Mouse (Mus musculus): ENCODE measurements at regions not wholly inside any gene's neighbourhood (a gene's known extent, or its start where the extent isn't known, plus 50 kb on each side); places are given as distances from the start of the nearest gene placed in this dataset.
A peak's percentile ranks its signal among the peaks of the same experiment; 100 is the strongest.

- no peak for DNase-seq
Observed at GRCm38 (mm10) chr5:77581702-77582101, 173.9 kb upstream of the Igfbp7 start.

- DNase-seq, result no peak
Observed at GRCm38 (mm10) chr5:77581106-77581638, 173.3 kb upstream of the Igfbp7 start.

- DNase-seq, result no peak
Observed at GRCm38 (mm10) chr5:77579826-77580745, 172.2 kb upstream of the Igfbp7 start.

GRCm38 (mm10) chr5:77576881-77577280 is 169.0 kb upstream of the Igfbp7 start:
- DNase-seq, result no peak

- no peak for DNase-seq
Observed at GRCm38 (mm10) chr5:77575780-77576179, 167.9 kb upstream of the Igfbp7 start.

- DNase-seq, result no peak
Observed at GRCm38 (mm10) chr5:77570364-77570763, 162.5 kb upstream of the Igfbp7 start.

- no peak for DNase-seq
Observed at GRCm38 (mm10) chr5:77568121-77568520, 160.3 kb upstream of the Igfbp7 start.

GRCm38 (mm10) chr5:77552580-77552979 is 144.7 kb upstream of the Igfbp7 start:
- no peak for DNase-seq

GRCm38 (mm10) chr5:77552081-77552480 is 144.2 kb upstream of the Igfbp7 start:
- DNase-seq, result no peak

- DNase-seq, result no peak
Observed at GRCm38 (mm10) chr5:77546001-77546620, 138.3 kb upstream of the Igfbp7 start.

GRCm38 (mm10) chr5:77532261-77533015 is 124.6 kb upstream of the Igfbp7 start:
- DNase-seq, result no peak

- no peak for DNase-seq
Observed at GRCm38 (mm10) chr5:77530376-77530775, 122.5 kb upstream of the Igfbp7 start.

- no peak for DNase-seq
Observed at GRCm38 (mm10) chr5:77517252-77517651, 109.4 kb upstream of the Igfbp7 start.

- DNase-seq, result no peak
Observed at GRCm38 (mm10) chr5:77515448-77515847, 107.6 kb upstream of the Igfbp7 start.

- no peak for DNase-seq
Observed at GRCm38 (mm10) chr5:77502684-77503083, 94.8 kb upstream of the Igfbp7 start.

- no peak for DNase-seq
Observed at GRCm38 (mm10) chr5:77499949-77500460, 92.2 kb upstream of the Igfbp7 start.

- no peak for DNase-seq
Observed at GRCm38 (mm10) chr5:77494601-77495000, 86.8 kb upstream of the Igfbp7 start.

GRCm38 (mm10) chr5:77488969-77489368 is 81.1 kb upstream of the Igfbp7 start:
- DNase-seq, result no peak

- DNase-seq, result no peak
Observed at GRCm38 (mm10) chr5:77487837-77488827, 80.3 kb upstream of the Igfbp7 start.

GRCm38 (mm10) chr5:77483053-77483717 is 75.3 kb upstream of the Igfbp7 start:
- DNase-seq, result peak; percentile 37

- DNase-seq, result no peak
Observed at GRCm38 (mm10) chr5:77481811-77482210, 74.0 kb upstream of the Igfbp7 start.
